Mouse (Mus musculus) regulatory T cell (primary cell): Measurements from ENCODE around the gene 4933427D14Rik.

Source experiments
- in situ Hi-C: fragments of 300-600 bp; cut with MboI, MseI; formaldehyde crosslinking; loops from one replicate; pipeline ENCODE4 v1.15.1; 2025; ENCODE audit warnings: high pct_unique_total_duplicates

The 4933427D14Rik gene

GRCm38 (mm10) chr11:72207204-72207833 is at the start of gene 4933427D14Rik, which contains the start of gene Txndc17:
Gene 4933427D14Rik, minus strand, starts transcription at chr11:72207459.
Gene Txndc17, plus strand, starts transcription at chr11:72207547.
- in situ Hi-C loops: loop anchor here (10.0 kb wide), 1 partner anchor 1213 kb away; no protein-coding TSS in a partner anchor

DNA sequence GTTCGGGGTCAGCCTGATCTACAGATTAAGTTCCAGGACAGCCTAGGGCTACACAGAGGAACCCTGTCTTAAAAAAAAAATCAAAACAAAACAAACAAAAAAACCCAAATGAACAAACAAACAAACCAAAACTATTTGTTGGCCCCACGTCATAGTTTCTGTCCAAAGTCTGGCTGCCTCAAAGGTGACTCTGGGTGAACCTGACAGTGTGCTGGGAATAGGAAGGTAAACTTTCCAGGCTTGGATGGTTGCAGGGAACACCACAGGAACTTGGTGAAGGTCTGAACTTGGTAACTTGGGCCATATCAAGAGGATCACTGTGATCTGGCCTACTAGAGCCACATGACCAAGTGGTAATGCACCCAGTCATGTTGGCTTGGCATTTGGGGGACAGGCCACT is 49.2 kb upstream of the 4933427D14Rik start:
- in situ Hi-C loops: no loop called here

- in situ Hi-C loops: no loop called here
Measured at GRCm38 (mm10) chr11:72255629-72256028, 48.4 kb upstream of the 4933427D14Rik start.

- in situ Hi-C loops: loop anchor here (5.0 kb wide), 1 partner anchor 102 kb away; no protein-coding TSS in a partner anchor
Measured at GRCm38 (mm10) chr11:72245196-72245753, 38.0 kb upstream of the 4933427D14Rik start.

DNA sequence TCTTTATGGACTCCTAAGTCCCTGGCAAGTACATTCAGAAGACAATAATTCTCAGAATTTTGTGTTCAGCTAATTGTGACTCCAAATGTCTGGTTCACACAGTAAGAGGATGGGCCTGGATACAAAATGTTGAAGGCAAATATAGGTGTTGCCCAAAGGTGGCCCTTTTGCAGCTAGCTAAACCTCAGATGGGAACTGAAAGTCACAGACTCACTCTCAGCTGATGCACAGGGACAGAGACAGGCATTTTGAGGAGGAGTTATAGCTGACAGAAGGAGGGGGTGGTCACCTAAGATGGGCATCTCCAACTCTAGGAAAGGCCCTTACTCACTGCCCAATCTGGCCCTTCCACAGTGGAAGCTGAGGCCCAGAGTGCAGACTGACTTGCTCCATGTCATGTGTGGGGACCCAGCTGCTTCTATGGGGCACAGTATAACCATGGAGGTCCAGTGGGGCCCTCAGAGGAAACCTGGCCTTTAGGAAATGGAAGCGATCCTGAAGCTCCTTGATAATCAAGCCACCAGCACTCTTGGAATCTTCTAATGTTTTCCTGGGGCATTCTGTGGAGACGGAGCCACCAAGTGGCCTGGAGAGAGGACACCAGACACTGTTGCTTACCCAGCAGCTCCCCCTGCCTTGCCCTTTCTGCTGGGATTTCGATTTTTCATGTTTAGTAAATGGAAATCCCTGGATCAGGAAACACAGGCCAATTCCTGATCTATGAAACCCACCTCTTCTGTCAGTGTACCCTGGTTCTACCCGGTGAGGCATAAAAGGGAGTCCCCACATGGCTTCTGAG is 33.0 kb upstream of the 4933427D14Rik start:
- in situ Hi-C loops: no loop called here

GRCm38 (mm10) chr11:72234013-72234412 is 26.8 kb upstream of the 4933427D14Rik start:
- in situ Hi-C loops: no loop called here

DNA sequence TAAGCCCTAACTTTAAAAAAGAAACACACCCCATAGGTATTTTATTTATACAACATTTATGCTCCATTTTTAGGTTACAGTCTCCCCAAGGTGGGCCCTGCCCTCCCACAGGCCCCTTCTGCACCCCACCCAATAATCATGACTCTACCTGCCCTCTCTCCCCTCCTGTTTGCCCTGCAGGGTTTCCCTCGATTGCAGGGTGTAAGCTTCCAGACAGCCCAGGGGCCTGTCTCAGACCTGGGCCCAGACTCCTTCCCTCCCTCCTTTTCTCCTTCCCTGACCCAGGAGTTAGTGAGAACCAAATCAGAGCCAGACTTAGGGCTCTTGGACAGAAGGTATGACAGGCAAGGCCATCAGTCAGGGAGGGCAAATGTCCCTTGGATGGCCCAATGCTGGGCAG is 25.7 kb upstream of the 4933427D14Rik start:
- in situ Hi-C loops: no loop called here

GRCm38 (mm10) chr11:72232068-72232467 is 24.8 kb upstream of the 4933427D14Rik start:
- in situ Hi-C loops: no loop called here

GRCm38 (mm10) chr11:72228513-72228912 is 21.3 kb upstream of the 4933427D14Rik start:
- in situ Hi-C loops: no loop called here

DNA sequence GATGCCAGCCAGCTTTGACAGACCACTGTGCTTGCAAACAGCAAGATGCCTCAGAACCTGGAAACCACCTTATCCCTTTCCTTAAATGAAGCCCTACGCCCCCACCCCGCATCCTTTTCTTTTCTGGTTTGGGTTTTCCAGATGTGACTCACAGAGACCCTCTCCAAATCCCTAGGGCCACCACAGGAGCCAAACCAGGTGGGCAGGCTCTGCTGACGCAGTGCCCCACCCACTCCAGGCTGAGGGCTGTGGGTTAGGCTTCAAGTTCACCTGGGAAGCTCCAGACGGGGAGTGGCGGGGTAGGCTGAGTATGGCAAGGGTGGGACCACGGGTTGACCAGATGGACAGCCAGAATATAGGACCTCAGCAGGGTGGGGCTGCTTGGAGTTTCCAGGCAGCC is 19.6 kb upstream of the 4933427D14Rik start:
- in situ Hi-C loops: no loop called here

- in situ Hi-C loops: no loop called here
Measured at GRCm38 (mm10) chr11:72226020-72226791, 18.9 kb upstream of the 4933427D14Rik start.

GRCm38 (mm10) chr11:72224865-72225264 is 17.6 kb upstream of the 4933427D14Rik start:
- in situ Hi-C loops: no loop called here

DNA sequence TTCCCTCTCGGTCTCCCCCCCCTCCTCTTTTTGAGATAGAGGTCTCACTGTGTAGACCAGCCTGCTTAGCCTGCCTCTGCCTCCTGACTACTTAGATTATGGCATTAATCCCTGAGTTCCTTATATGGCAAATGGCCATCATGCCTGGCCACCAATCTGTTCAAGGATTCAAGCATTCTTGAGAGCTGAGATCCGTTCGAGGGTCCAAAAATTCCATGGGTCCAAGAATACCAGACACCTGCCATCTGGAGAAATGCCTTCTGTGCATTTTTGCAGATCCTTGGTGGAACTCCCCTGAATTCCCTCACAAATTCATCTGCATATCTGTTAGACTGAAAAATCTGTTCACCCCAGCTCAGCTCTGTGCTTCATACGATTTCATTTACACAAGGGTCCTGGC is 16.2 kb upstream of the 4933427D14Rik start:
- in situ Hi-C loops: no loop called here

DNA sequence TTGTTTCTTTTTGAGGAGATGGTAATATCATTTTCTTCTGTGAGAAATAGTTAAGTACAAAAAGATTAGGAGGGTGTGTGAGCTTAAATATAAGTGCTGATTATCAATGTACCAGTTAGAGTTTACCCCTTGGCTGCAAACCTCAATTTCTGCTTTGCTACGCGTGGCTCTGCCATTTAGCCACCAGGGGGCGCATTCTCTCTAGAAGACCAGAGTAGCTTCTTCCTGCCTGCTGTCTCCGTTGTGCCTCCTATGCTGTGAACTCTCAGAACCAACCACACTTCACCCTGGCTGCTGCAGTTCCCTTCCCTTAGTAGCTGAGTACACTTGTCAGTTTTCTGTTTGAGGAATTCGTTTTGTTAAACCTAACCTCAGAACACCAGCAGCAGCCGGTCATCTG is 14.0 kb upstream of the 4933427D14Rik start:
- in situ Hi-C loops: no loop called here

DNA sequence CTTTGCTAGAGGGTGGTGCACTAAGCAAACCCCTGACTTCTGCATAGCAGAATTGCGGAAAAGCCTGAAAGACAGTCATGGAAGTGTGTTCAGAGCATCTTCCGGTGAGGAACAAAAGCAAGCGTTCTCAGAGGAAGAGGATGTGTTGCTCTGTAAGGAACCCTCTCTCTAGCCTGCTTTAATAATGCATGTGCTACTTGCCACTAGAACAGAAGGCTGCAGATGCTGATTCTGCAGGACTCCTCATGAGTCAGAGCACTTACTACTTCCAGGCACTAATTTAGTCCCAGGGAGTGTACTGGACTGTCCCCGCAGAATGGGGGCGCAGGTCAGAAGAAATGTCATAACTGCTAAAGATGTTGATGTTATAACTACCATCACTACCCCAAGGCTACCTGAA is 9.9 kb upstream of the 4933427D14Rik start:
- in situ Hi-C loops: loop anchor here (5.0 kb wide), 1 partner anchor 220 kb away; the partner anchor contains the start of gene Ggt6

DNA sequence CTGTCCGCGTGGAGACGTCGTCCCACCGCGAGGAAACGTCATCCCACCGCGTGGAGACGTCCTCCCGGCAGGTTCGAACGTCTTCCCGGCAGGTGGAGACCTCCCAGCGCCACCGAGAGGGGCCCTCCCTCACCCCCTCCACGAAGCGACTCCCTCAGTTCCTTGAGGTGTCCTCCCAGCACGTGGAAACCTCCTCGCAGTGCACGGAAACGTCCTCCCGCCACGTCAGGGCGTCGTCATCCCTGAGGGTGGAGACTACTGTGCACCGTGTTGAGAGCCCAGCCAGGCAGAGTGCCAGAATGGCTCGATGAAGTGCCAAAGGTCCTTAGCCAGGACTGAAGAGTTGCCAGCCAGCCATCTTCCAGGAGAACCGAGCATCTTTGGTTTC is 8.1 kb upstream of the 4933427D14Rik start, which contains the start of gene Med31:
Gene Med31, minus strand, starts transcription at position 183 of the 388 bp plus-strand sequence.
- in situ Hi-C loops: loop anchor here (5.0 kb wide), 1 partner anchor 222 kb away; the partner anchor contains the start of gene Ggt6

- in situ Hi-C loops: loop anchor here (5.0 kb wide), 1 partner anchor 223 kb away; the partner anchor contains the start of gene Ggt6
Measured at GRCm38 (mm10) chr11:72214591-72215409, 7.5 kb upstream of the 4933427D14Rik start.

GRCm38 (mm10) chr11:72207834-72208377 is 647 bp upstream of the 4933427D14Rik start:
- in situ Hi-C loops: loop anchor here (10.0 kb wide), 1 partner anchor 1213 kb away; no protein-coding TSS in a partner anchor

DNA sequence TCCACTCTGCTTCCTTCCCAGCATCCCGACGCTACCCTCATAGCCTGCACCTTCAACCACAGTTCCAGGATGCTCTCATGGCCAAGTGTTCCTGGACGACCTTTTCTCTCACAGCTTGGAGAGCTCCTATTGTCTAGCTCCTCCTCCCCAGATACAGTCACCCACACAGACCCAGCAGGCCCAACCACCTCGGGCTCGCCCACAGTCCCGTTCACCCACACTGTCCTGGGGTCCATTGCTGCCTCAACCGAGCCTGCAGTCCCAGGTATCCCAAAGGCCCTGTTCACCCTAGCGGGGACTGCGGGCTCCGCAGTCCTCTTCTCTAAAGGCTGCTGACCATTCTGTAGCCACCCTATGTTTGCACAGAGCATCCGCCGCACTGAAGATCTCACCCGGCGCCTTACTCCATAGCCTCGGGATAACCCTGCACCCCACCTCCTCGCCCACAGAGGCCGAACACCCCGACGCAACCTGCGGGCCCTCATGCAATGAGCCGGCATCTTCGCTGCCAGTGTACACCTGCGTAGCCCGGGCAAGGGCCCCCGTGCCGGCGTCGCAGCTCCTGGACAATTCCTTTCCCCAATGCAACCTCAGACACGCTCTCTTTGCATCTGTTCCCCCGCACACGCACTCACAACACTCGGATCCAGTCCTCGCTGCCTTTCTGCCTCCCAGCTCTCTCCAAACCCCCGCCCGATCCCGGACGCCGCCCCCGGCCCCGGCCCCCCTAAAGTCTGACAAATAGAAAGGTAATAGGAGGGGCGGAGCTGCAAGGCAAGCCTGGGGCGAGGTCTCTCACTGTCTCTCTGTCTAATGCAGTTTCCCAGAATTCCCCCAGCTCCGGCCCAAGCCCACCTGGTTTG is 687 bp downstream of the 4933427D14Rik start, which contains the start of gene Gm43951:
Gene Gm43951, minus strand, starts transcription at position 500 of the 863 bp plus-strand sequence.
- in situ Hi-C loops: loop anchor here (10.0 kb wide), 1 partner anchor 1212 kb away; no protein-coding TSS in a partner anchor
